Comparison of ENCODE assay signal across 8 mouse cellular contexts in genomic region chr14:31641506-31642155, GRCm38 (mm10). TPM values are rescaled to one million over a fixed set of nuclear protein-coding genes. Genes with fewer than 3 reads are reported as not detected.
DNase-seq lines count a peak whose midpoint lies in the region; ATAC-seq and TF ChIP-seq lines count a peak whose summit lies in the region.

No protein-coding gene starts in this region.

- H3K4me1 ChIP-seq in cortical plate, adult 2 months (ENCODE audit: control insufficient read depth, insufficient read depth, low read length), result 0 out of 2 replicates have a peak, but pooled peaks cover 1% of the 10 kb centered on the region
- peaks cover 4% of the 10 kb centered on the region; the same call in 1 of the 2 replicates for H3K4me1 ChIP-seq in intestine, embryonic 16.5 days (ENCODE audit: control insufficient read depth, insufficient read depth, low read length)

- H3K36me3 ChIP-seq in intestine, embryonic 16.5 days (ENCODE audit: control insufficient read depth, insufficient read depth, low read length), result no peaks in the 10 kb centered on the region
- H3K36me3 ChIP-seq in macrophage (ENCODE audit: inconsistent target), result no peaks in the 10 kb centered on the region

- 54% methylated on average over 9 of the region's 9 CpGs for WGBS in intestine, embryonic 16.5 days
- WGBS in macrophage (ENCODE audit: missing documents), result 58% methylated on average over 9 of the region's 9 CpGs

- intact Hi-C loops in gastrocnemius, adult 2 months (cut with DNase I), result no loop called here

- peak overlapping the region; percentile 75 for H3K4me3 ChIP-seq in gastrocnemius, adult 2 months
- H3K4me3 ChIP-seq in cortical plate, adult 2 months (ENCODE audit: insufficient read depth, low read length), result peak overlapping the region; percentile 73
- peak overlapping the region; percentile 71 for H3K4me3 ChIP-seq in intestine, embryonic 16.5 days (ENCODE audit: low read length)
- peak overlapping the region; percentile 79 for H3K4me3 ChIP-seq in macrophage (ENCODE audit: inconsistent target)

- TF ChIP-seq CTCF in gastrocnemius, adult 2 months (IDR thresholded peaks at IDR 0.05), result no peak
- TF ChIP-seq CTCF in cortical plate, adult 2 months (IDR thresholded peaks at IDR 0.05; ENCODE audit: extremely low read depth, insufficient read depth, low read length), result no peak

- H3K9ac ChIP-seq in intestine, embryonic 16.5 days (ENCODE audit: low read depth, low read length), result peak overlapping the region; percentile 71

- H3K27ac ChIP-seq in gastrocnemius, adult 2 months, result peak overlapping the region; percentile 94
- H3K27ac ChIP-seq in cortical plate, adult 2 months (ENCODE audit: insufficient read depth, low read length), result no peak overlapping the region
- H3K27ac ChIP-seq in intestine, embryonic 16.5 days (ENCODE audit: low read length), result peak overlapping the region; percentile 90
- H3K27ac ChIP-seq in macrophage, result peak overlapping the region; percentile 82

- H3K4me2 ChIP-seq in intestine, embryonic 16.5 days (ENCODE audit: low read depth, low read length), result peak overlapping the region; percentile 74

- H3K27me3 ChIP-seq in intestine, embryonic 16.5 days (replicated peaks; ENCODE audit: control insufficient read depth, insufficient read depth, low read length), result no peaks in the 10 kb centered on the region

- DNase-seq in gastrocnemius, adult 2 months, result no peak
- no peak for DNase-seq in gastrocnemius, adult 8-10 months (ENCODE audit: low spot score in 2 of 2)
- no peak for DNase-seq in gastrocnemius, adult 18-20 months (ENCODE audit: low spot score)

- no peaks in the 10 kb centered on the region for H3K9me3 ChIP-seq in intestine, embryonic 16.5 days (ENCODE audit: control insufficient read depth, low read length)

- TF ChIP-seq POLR2A in cortical plate, adult 2 months (IDR thresholded peaks at IDR 0.05; ENCODE audit: extremely low read depth, insufficient read depth, low read length), result no peak

- peaks cover 9% of the 10 kb centered on the region; the same call in 1 of the 2 replicates for H3K79me2 ChIP-seq in macrophage (ENCODE audit: inconsistent target)

- ATAC-seq in intestine, embryonic 16.5 days, result 0 out of 2 replicates have a peak, but pooled peaks have one; percentile 0
- no peak for ATAC-seq in cerebellum, adult (ENCODE audit: insufficient number of reproducible peaks, low FRiP score, low TSS enrichment)
- ATAC-seq in megakaryocyte-erythroid progenitor cell, adult 5-6 weeks (replicated peaks; ENCODE audit: low FRiP score, low TSS enrichment, poor library complexity, severe bottlenecking), result no peak

RNA-seq across cellular contexts. Expression of gene Hacl1, which starts 0.5 kb away (rescaled TPM):
- 1 to 10 TPM; 4.9 to 5.7 TPM for total RNA-seq in gastrocnemius, adult 2 months (2021)
- 1 to 10 TPM; 5.9 to 7.6 (median 6.4) TPM for total RNA-seq in gastrocnemius, adult 8-10 months (2022)
- 11.2 and 11.3 TPM in 2 replicates for polyA plus RNA-seq in cortical plate, adult 2 months (2012; rRNA removed)
- 19.9 and 26.1 TPM in 2 replicates for polyA plus RNA-seq in intestine, embryonic 16.5 days (2015; fragmentation: Nextera tagmentation; extraction: Ambion mirVana)
- total RNA-seq in macrophage (2018; cell fraction: chromatin; rRNA removed), result 10 to 100 TPM in 7 of 26 experiments, 1 to 10 TPM in 17, under 1 TPM in 1, not detected in 1; 0.91 to 22.8 (median 6.3) TPM
- total RNA-seq in macrophage (2018; cell fraction: cytosol; rRNA removed), result 1 to 10 TPM; 2.5 to 6.6 (median 4.2) TPM
- total RNA-seq in macrophage (2018; cell fraction: nucleus; rRNA removed), result 10 to 100 TPM in 2 of 26 experiments, 1 to 10 TPM in 24; 1.3 to 12.4 (median 3.7) TPM
- polyA plus RNA-seq in macrophage (2018), result 2.4 to 6.6 TPM (median 3.2 TPM) in 3 replicates
- 10 to 100 TPM; 10.3 to 11.3 TPM for total RNA-seq in gastrocnemius, adult 18-20 months (2021)
- 5.2 and 13.0 TPM in 2 replicates for total RNA-seq in megakaryocyte-erythroid progenitor cell, adult 5-6 weeks (2014; fragmentation: Nextera tagmentation)
- total RNA-seq in megakaryocyte-erythroid progenitor cell, adult 5-6 weeks (2017), result 15.4 and 29.6 TPM in 2 replicates

RNA-seq across cellular contexts. Expression of gene Btd, which starts 0.8 kb away (rescaled TPM):
- total RNA-seq in gastrocnemius, adult 2 months (2021), result 1 to 10 TPM; 3.8 to 5.8 TPM
- total RNA-seq in gastrocnemius, adult 8-10 months (2022), result 1 to 10 TPM; 3.6 to 5.5 (median 4.4) TPM
- polyA plus RNA-seq in cortical plate, adult 2 months (2012; rRNA removed), result 15.7 and 19.6 TPM in 2 replicates
- polyA plus RNA-seq in intestine, embryonic 16.5 days (2015; fragmentation: Nextera tagmentation; extraction: Ambion mirVana), result 30.0 and 31.2 TPM in 2 replicates
- total RNA-seq in macrophage (2018; cell fraction: chromatin; rRNA removed), result 1 to 10 TPM in 25 of 26 experiments, under 1 TPM in 1; 0.87 to 4.8 (median 2.7) TPM
- total RNA-seq in macrophage (2018; cell fraction: cytosol; rRNA removed), result 10 to 100 TPM in 24 of 26 experiments, 1 to 10 TPM in 2; 8.0 to 16.2 (median 12.1) TPM
- total RNA-seq in macrophage (2018; cell fraction: nucleus; rRNA removed), result 10 to 100 TPM in 16 of 26 experiments, 1 to 10 TPM in 10; 1.9 to 16.0 (median 11.4) TPM
- 9.4 to 12.8 TPM (median 11.9 TPM) in 3 replicates for polyA plus RNA-seq in macrophage (2018)
- total RNA-seq in gastrocnemius, adult 18-20 months (2021), result 1 to 10 TPM; 3.7 to 4.6 TPM
- total RNA-seq in megakaryocyte-erythroid progenitor cell, adult 5-6 weeks (2014; fragmentation: Nextera tagmentation), result 5.4 and 10.4 TPM in 2 replicates
- total RNA-seq in megakaryocyte-erythroid progenitor cell, adult 5-6 weeks (2017), result 5.6 and 7.4 TPM in 2 replicates

RNA-seq across cellular contexts. Expression of gene Gm49387, which starts 1.0 kb away (rescaled TPM):
- total RNA-seq in gastrocnemius, adult 2 months (2021), result under 1 TPM; 0.70 to 0.84 TPM
- total RNA-seq in gastrocnemius, adult 8-10 months (2022), result not detected
- polyA plus RNA-seq in cortical plate, adult 2 months (2012; rRNA removed), result not detected in 2 replicates
- 3.0 and 4.3 TPM in 2 replicates for polyA plus RNA-seq in intestine, embryonic 16.5 days (2015; fragmentation: Nextera tagmentation; extraction: Ambion mirVana)
- total RNA-seq in macrophage (2018; cell fraction: chromatin; rRNA removed), result 1 to 10 TPM in 1 of 26 experiments, not detected in 25; 1.3 TPM
- under 1 TPM in 1 of 26 experiments, not detected in 25; 0.22 TPM for total RNA-seq in macrophage (2018; cell fraction: cytosol; rRNA removed)
- total RNA-seq in macrophage (2018; cell fraction: nucleus; rRNA removed), result under 1 TPM in 2 of 26 experiments, not detected in 24; 0.44 to 0.72 TPM
- not detected in 3 replicates for polyA plus RNA-seq in macrophage (2018)
- not detected for total RNA-seq in gastrocnemius, adult 18-20 months (2021)
- total RNA-seq in megakaryocyte-erythroid progenitor cell, adult 5-6 weeks (2014; fragmentation: Nextera tagmentation), result not detected in 2 replicates
- not detected in 2 replicates for total RNA-seq in megakaryocyte-erythroid progenitor cell, adult 5-6 weeks (2017)

RNA-seq across cellular contexts. Expression of gene Colq, which starts 50.5 kb away (rescaled TPM):
- 1 to 10 TPM; 5.8 to 7.5 TPM for total RNA-seq in gastrocnemius, adult 2 months (2021)
- total RNA-seq in gastrocnemius, adult 8-10 months (2022), result 1 to 10 TPM; 5.7 to 7.2 (median 6.1) TPM
- polyA plus RNA-seq in cortical plate, adult 2 months (2012; rRNA removed), result 0.84 and 0.91 TPM in 2 replicates
- polyA plus RNA-seq in intestine, embryonic 16.5 days (2015; fragmentation: Nextera tagmentation; extraction: Ambion mirVana), result 0.92 and 1.0 TPM in 2 replicates
- 1 to 10 TPM in 3 of 26 experiments, under 1 TPM in 7, not detected in 16; 0.22 to 1.7 (median 0.46) TPM for total RNA-seq in macrophage (2018; cell fraction: chromatin; rRNA removed)
- total RNA-seq in macrophage (2018; cell fraction: cytosol; rRNA removed), result under 1 TPM in 14 of 26 experiments, not detected in 12; 0.03 to 0.95 (median 0.51) TPM
- 1 to 10 TPM in 1 of 26 experiments, under 1 TPM in 11, not detected in 14; 0.17 to 1.3 (median 0.38) TPM for total RNA-seq in macrophage (2018; cell fraction: nucleus; rRNA removed)
- polyA plus RNA-seq in macrophage (2018), result not detected in 3 replicates
- 1 to 10 TPM; 6.4 to 7.2 TPM for total RNA-seq in gastrocnemius, adult 18-20 months (2021)
- total RNA-seq in megakaryocyte-erythroid progenitor cell, adult 5-6 weeks (2014; fragmentation: Nextera tagmentation), result 0.76 TPM in 1 of 2 replicates, not detected in the other
- not detected in 2 replicates for total RNA-seq in megakaryocyte-erythroid progenitor cell, adult 5-6 weeks (2017)
